In genomic region chr7:36695276-36695675, GRCm38 (mm10) we compare ENCODE assay signal across 8 mouse cellular contexts. TPM values are rescaled to one million over a fixed set of nuclear protein-coding genes. Genes with fewer than 3 reads are reported as not detected.
A peak's percentile ranks its signal among the peaks of the same experiment; 100 is the strongest.
DNase-seq lines count a peak whose midpoint lies in the region; ATAC-seq and TF ChIP-seq lines count a peak whose summit lies in the region.

No protein-coding gene starts in this region.

- no peaks in the 10 kb centered on the region for H3K9me3 ChIP-seq in embryonic facial prominence, embryonic 14.5 days (ENCODE audit: control insufficient read depth, low read length)
- H3K9me3 ChIP-seq in intestine, embryonic 15.5 days = no peaks in the 10 kb centered on the region
- H3K9me3 ChIP-seq in neural tube, embryonic 12.5 days = no peaks in the 10 kb centered on the region

- H3K36me3 ChIP-seq in embryonic facial prominence, embryonic 14.5 days (ENCODE audit: control insufficient read depth, insufficient read depth, low read length) = no peaks in the 10 kb centered on the region
- H3K36me3 ChIP-seq in intestine, embryonic 15.5 days = no peaks in the 10 kb centered on the region
- no peaks in the 10 kb centered on the region for H3K36me3 ChIP-seq in neural tube, embryonic 12.5 days

- peak overlapping the region; percentile 77 for H3K9ac ChIP-seq in embryonic facial prominence, embryonic 14.5 days (ENCODE audit: low read depth, low read length)
- peak overlapping the region; percentile 86 for H3K9ac ChIP-seq in intestine, embryonic 15.5 days
- peak overlapping the region; percentile 90 for H3K9ac ChIP-seq in neural tube, embryonic 12.5 days

- H3K4me2 ChIP-seq in embryonic facial prominence, embryonic 14.5 days (ENCODE audit: low read depth, low read length) = peak overlapping the region; percentile 97
- peak overlapping the region; percentile 94 for H3K4me2 ChIP-seq in intestine, embryonic 15.5 days (replicated peaks)
- peak overlapping the region; percentile 97 for H3K4me2 ChIP-seq in neural tube, embryonic 12.5 days (replicated peaks)

- H3K27me3 ChIP-seq in embryonic facial prominence, embryonic 14.5 days (replicated peaks; ENCODE audit: control insufficient read depth, insufficient read depth, low read length) = peaks cover 55% of the 10 kb centered on the region
- H3K27me3 ChIP-seq in intestine, embryonic 15.5 days (replicated peaks) = peaks cover 22% of the 10 kb centered on the region
- peaks cover 38% of the 10 kb centered on the region for H3K27me3 ChIP-seq in neural tube, embryonic 12.5 days (replicated peaks)

- under 1% methylated on average over 25 of the region's 25 CpGs for WGBS in embryonic facial prominence, embryonic 14.5 days
- WGBS in intestine, embryonic 15.5 days = 3% methylated on average over 25 of the region's 25 CpGs
- 1% methylated on average over 25 of the region's 25 CpGs for WGBS in neural tube, embryonic 12.5 days

- H3K4me3 ChIP-seq in layer of hippocampus, adult 2 months = peak overlapping the region; percentile 82
- peak overlapping the region; percentile 82 for H3K4me3 ChIP-seq in embryonic facial prominence, embryonic 14.5 days (ENCODE audit: low read depth, low read length)
- H3K4me3 ChIP-seq in intestine, embryonic 15.5 days (replicated peaks) = peak overlapping the region; percentile 80
- peak overlapping the region; percentile 89 for H3K4me3 ChIP-seq in neural tube, embryonic 12.5 days

- no peak for DNase-seq in layer of hippocampus, adult 2 months (ENCODE audit: low spot score in 2 of 2)
- DNase-seq in layer of hippocampus, adult 9-10 months (ENCODE audit: low spot score) = no peak
- no peak for DNase-seq in embryonic facial prominence, embryonic 14.5 days (ENCODE audit: low spot score)
- DNase-seq in adrenal gland, adult 18-20 months (ENCODE audit: low spot score in 2 of 2) = no peak
- no peak for DNase-seq in thymus, postnatal 0 days (ENCODE audit: low spot score)
- DNase-seq in layer of hippocampus, adult 18-20 months (ENCODE audit: low spot score in 2 of 2) = no peak

- ATAC-seq in embryonic facial prominence, embryonic 14.5 days (ENCODE audit: low read depth) = no peak
- ATAC-seq in intestine, embryonic 15.5 days = no peak
- ATAC-seq in neural tube, embryonic 12.5 days (ENCODE audit: low FRiP score, low read depth) = no peak

- TF ChIP-seq CTCF in layer of hippocampus, adult 2 months (conservative IDR thresholded peaks at IDR 0.05) = no peak

- no peak overlapping the region for H3K27ac ChIP-seq in layer of hippocampus, adult 2 months
- no peak overlapping the region for H3K27ac ChIP-seq in embryonic facial prominence, embryonic 14.5 days (replicated peaks; ENCODE audit: low read depth, low read length)
- 0 out of 2 replicates have a peak overlapping the region, but pooled peaks have one; percentile 95 for H3K27ac ChIP-seq in intestine, embryonic 15.5 days
- peak overlapping the region; percentile 47; the same call in 1 of the 2 replicates for H3K27ac ChIP-seq in neural tube, embryonic 12.5 days

- peaks cover 6% of the 10 kb centered on the region for H3K4me1 ChIP-seq in embryonic facial prominence, embryonic 14.5 days (ENCODE audit: control insufficient read depth, insufficient read depth, low read length)
- peaks cover 29% of the 10 kb centered on the region for H3K4me1 ChIP-seq in intestine, embryonic 15.5 days (replicated peaks)
- H3K4me1 ChIP-seq in neural tube, embryonic 12.5 days = peaks cover 29% of the 10 kb centered on the region

RNA-seq across cellular contexts. Expression of gene Tshz3, which starts 2.6 kb away (rescaled TPM):
- total RNA-seq in layer of hippocampus, adult 2 months (2021) = 10 to 100 TPM; 13.2 to 13.4 TPM
- 9.3 and 12.0 TPM in 2 replicates for polyA plus RNA-seq in embryonic facial prominence, embryonic 14.5 days (2014; fragmentation: Nextera tagmentation; extraction: Ambion mirVana)
- polyA plus RNA-seq in intestine, embryonic 15.5 days (2015; fragmentation: Nextera tagmentation; extraction: Ambion mirVana) = 10.2 and 11.2 TPM in 2 replicates
- 26.2 and 29.8 TPM in 2 replicates for polyA plus RNA-seq in neural tube, embryonic 12.5 days (2016; fragmentation: Nextera tagmentation; extraction: Ambion mirVana)
- 1 to 10 TPM; 3.4 to 3.8 TPM for total RNA-seq in adrenal gland, adult 18-20 months (2021)
- polyA plus RNA-seq in thymus, postnatal 0 days (2015; fragmentation: Nextera tagmentation; extraction: Ambion mirVana) = 0.64 and 0.99 TPM in 2 replicates
- 10 to 100 TPM; 13.0 to 16.5 TPM for total RNA-seq in layer of hippocampus, adult 18-20 months (2021)

Comparison
In these comparisons a context has a peak if more than half of its experiments do, and no peak if none do; other contexts are left out.
1. H3K27ac ChIP-seq: peak in intestine, embryonic 15.5 days (single experiment) and neural tube, embryonic 12.5 days (single experiment); none in layer of hippocampus, adult 2 months (single experiment) and embryonic facial prominence, embryonic 14.5 days (single experiment).
2. Peak in every context shown above with its lines, with median percentiles within 50 percentile points of each other: H3K4me3 ChIP-seq, H3K4me2 ChIP-seq and H3K9ac ChIP-seq.